ENCODE assay signal across 20 mouse cellular contexts in the genomic region with DNA sequence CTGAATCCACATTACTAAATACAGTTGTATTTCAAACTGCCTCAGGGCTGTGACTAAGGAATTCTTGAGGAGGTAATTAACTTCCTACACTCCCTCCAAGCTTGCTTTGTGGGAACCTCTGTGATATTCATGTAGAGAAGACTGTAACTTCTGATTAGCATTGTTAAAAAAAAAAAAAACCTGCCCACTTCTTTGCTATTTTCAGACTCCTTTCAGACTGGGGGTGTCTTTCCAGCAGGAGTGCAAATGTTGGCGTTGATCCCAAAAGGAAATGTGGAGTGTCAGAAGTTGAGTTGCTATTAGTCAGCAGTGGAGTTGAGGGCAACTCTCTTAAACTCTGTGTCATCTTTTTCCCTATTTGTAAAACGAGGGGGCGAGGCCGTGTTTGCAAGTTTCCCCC.
DNase-seq lines count a peak whose midpoint lies in the region; ATAC-seq lines count a peak whose summit lies in the region.
"Had no signal": no experiment of that assay in that cellular context is flagged by ENCODE, and none has a peak within 500 bp of the region (broad histone marks: within the 10 kb centered on the region; RNA-seq: fewer than 3 reads in every experiment).

No protein-coding gene starts in this region.

- H3K4me3 ChIP-seq in limb, embryonic 10.5 days, result no peak overlapping the region
- H3K4me3 ChIP-seq: embryonic facial prominence, embryonic 15.5 days; heart, embryonic 12.5 days; limb, embryonic 13.5 days; liver, embryonic 15.5 days had no signal

- 86% methylated on average over 4 of the region's 4 CpGs for WGBS in limb, embryonic 10.5 days

- intact Hi-C loops in left cerebral cortex, postnatal 4 days (cut with DNase I), result no loop called here
- intact Hi-C loops in left cerebral cortex, postnatal 36 days (cut with DNase I), result loop anchor here (10.0 kb wide), 1 partner anchor 234 kb away; no protein-coding TSS in a partner anchor

- H3K4me1 ChIP-seq in limb, embryonic 10.5 days, result no peaks in the 10 kb centered on the region
- H3K4me1 ChIP-seq: embryonic facial prominence, embryonic 15.5 days; heart, embryonic 12.5 days; limb, embryonic 13.5 days; liver, embryonic 15.5 days had no signal

- DNase-seq in left cerebral cortex, adult 18-20 months (ENCODE audit: low spot score in 2 of 2), result peak; percentile 43 to 50
- DNase-seq in left cerebral cortex, postnatal 4 days, result no peak
- peak; percentile 77 for DNase-seq in NIH3T3 (ENCODE audit: low read depth)
- DNase-seq in left cerebral cortex, postnatal 36 days (ENCODE audit: low spot score in 2 of 2), result peak; percentile 12 to 30
- no peak for DNase-seq in urinary bladder, adult 18-20 months (ENCODE audit: low spot score in 2 of 2)
- no peak for DNase-seq in limb, embryonic 10.5 days (ENCODE audit: low spot score)
- no peak for DNase-seq in yolk sac, embryonic 10.5 days (ENCODE audit: low spot score)
- DNase-seq: cerebellum, adult 2 months; heart, postnatal 36 days; kidney, adult 18-20 months; midbrain, embryonic 14.5 days; thymus, postnatal 25 days had no signal

- peak; percentile 98 for ATAC-seq in frontal cortex, adult (ENCODE audit: low TSS enrichment)
- ATAC-seq: forebrain, embryonic 16.5 days; hindbrain, postnatal 0 days had no signal

- no peaks in the 10 kb centered on the region for H3K27me3 ChIP-seq in limb, embryonic 10.5 days (ENCODE audit: low read depth, poor library complexity, severe bottlenecking)
- H3K27me3 ChIP-seq: embryonic facial prominence, embryonic 15.5 days; heart, embryonic 12.5 days; limb, embryonic 13.5 days; liver, embryonic 15.5 days had no signal

- no peaks in the 10 kb centered on the region for H3K36me3 ChIP-seq in limb, embryonic 10.5 days
- H3K36me3 ChIP-seq: embryonic facial prominence, embryonic 15.5 days; heart, embryonic 12.5 days; limb, embryonic 13.5 days; liver, embryonic 15.5 days had no signal

- no peak overlapping the region for H3K27ac ChIP-seq in limb, embryonic 10.5 days
- H3K27ac ChIP-seq: embryonic facial prominence, embryonic 15.5 days; hindbrain, postnatal 0 days; limb, embryonic 13.5 days; liver, embryonic 15.5 days; macrophage had no signal

- no peaks in the 10 kb centered on the region for H3K9me3 ChIP-seq in limb, embryonic 10.5 days (replicated peaks)
- H3K9me3 ChIP-seq: embryonic facial prominence, embryonic 15.5 days; heart, embryonic 12.5 days; limb, embryonic 13.5 days; liver, embryonic 15.5 days had no signal

Comparison
In these comparisons a context has a peak if more than half of its experiments do, and no peak if none do; other contexts are left out.
1. DNase-seq: peak in left cerebral cortex, adult 18-20 months (2 of 2), NIH3T3 (single experiment) and left cerebral cortex, postnatal 36 days (2 of 2); none in left cerebral cortex, postnatal 4 days (single experiment), urinary bladder, adult 18-20 months (0 of 2), limb, embryonic 10.5 days (single experiment) and yolk sac, embryonic 10.5 days (single experiment).